Mouse (Mus musculus) layer of hippocampus, postnatal 25 days (tissue): Measurements from ENCODE around the gene Gm16506. TPM values are rescaled to one million over a fixed set of nuclear protein-coding genes. Genes with fewer than 3 reads are reported as not detected.
"Not testable (repeated sequence)": the region's sequence is repeated elsewhere in the genome, so short reads cannot be mapped to it uniquely, and the experiment has no call there.

Experiments used
- DNase-seq, 2 experiments: peaks; one replicate each; pipeline ENCODE4 v3.0.0; 2022; ENCODE audit warnings: mixed read lengths in 2 of 2, low spot score in 1 of 2; ENCODE audit errors: extremely low spot score in 1 of 2
- total RNA-seq, 2 experiments: library from RNA; stranded (reverse); gene quantifications; 2 replicates each; pipeline ENCODE4 v1.2.3; 2021

The Gm16506 gene
- not detected for total RNA-seq

- not testable (repeated sequence) for DNase-seq
These were observed at the start of gene Gm16506 for GRCm38 (mm10) chr14:43727385-43727784. TSS of gene Gm16506 (minus strand) at chr14:43727485.

- DNase-seq = not testable (repeated sequence)
These were observed 20.3 kb upstream of the Gm16506 start, which contains the start of gene Gm6526 for GRCm38 (mm10) chr14:43747566-43747965. TSS of gene Gm6526 (plus strand) at chr14:43747866.

- DNase-seq = not testable (repeated sequence)
These were observed 29.7 kb downstream of the Gm16506 start, which contains the start of gene Gm7324 for GRCm38 (mm10) chr14:43697621-43698020. TSS of gene Gm7324 (plus strand) at chr14:43697828.

- DNase-seq = not testable (repeated sequence)
These were observed 50.2 kb downstream of the Gm16506 start, which contains the start of gene Gm8165 for GRCm38 (mm10) chr14:43677099-43677498. TSS of gene Gm8165 (minus strand) at chr14:43677199.

Other genes with a start within 250 kb of the Gm16506 start
- not detected for gene Gm5799, start 183.9 kb downstream of the Gm16506 start, total RNA-seq
- gene Gm17654, start 148.3 kb downstream of the Gm16506 start, total RNA-seq = not detected
- not detected for gene Gm10375, start 119.5 kb downstream of the Gm16506 start, total RNA-seq
- gene Gm8165, start 50.3 kb downstream of the Gm16506 start, total RNA-seq = not detected
- 1 to 10 TPM; 2.0 to 2.3 TPM for gene Gm7324, start 29.7 kb downstream of the Gm16506 start, total RNA-seq
- not detected for gene Gm6526, start 20.4 kb upstream of the Gm16506 start, total RNA-seq
- gene Gm8180, start 57.3 kb upstream of the Gm16506 start, total RNA-seq = not detected
- gene Ear1, start 148.0 kb upstream of the Gm16506 start, total RNA-seq = not detected
- not detected for gene Ear10, start 196.1 kb upstream of the Gm16506 start, total RNA-seq
- not detected for gene Gm8113, start 197.9 kb upstream of the Gm16506 start, total RNA-seq
- not detected for gene Ang5, start 229.6 kb upstream of the Gm16506 start, total RNA-seq